Mouse (Mus musculus): ENCODE measurements around the gene Pcnx2. TPM values are rescaled to one million over a fixed set of nuclear protein-coding genes. Genes with fewer than 3 reads are reported as not detected.

Gene Pcnx2
- 1.5 and 1.6 TPM in 2 replicates for polyA plus RNA-seq (2012; rRNA removed)

DNA sequence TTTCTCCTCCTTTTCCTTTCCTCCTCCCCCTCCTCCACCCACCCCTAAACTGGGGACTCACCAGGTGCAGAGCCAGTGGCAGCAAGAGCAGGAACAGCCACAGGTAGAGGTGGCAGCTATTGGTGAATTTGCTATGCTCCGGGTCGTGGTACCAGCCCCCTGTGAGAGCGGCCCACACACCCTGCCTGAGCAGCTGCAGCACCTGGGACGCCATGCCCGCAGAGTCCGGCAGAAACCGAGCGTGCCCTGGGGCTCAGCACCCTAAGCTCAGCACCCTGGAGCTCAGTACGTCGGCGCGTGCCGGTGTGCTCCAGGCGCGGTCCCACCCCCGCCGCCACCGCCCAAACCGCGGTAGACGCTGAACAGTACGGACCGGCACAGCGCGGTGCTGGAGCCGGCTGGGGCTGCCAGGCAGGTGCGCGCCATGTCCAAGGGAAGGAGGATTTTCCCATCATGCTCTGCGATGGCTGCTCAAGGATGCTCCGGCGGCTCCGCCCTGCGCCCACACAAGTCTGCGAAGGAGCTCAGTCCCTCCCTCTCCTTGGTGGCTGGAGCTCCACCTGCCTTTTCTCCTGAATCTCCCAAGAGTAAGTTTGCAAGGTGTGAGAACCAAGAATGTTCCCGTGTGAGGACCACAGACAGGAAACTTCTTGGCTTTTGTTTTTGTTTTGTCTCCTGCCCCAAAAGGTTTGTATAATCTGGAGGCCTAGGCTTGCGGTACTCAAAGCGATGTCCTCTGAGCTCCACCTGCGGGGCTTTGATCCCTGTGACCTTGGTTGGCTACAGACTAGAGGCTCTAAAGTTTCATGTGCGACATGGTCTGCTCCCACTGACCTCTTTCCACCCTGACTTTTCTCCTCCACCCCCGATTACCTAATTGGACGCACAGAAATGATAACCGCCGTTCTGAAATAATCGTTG lies at the start of gene Pcnx2:
Pcnx2 (minus strand) TSS at position 450 of the 921 bp plus-strand sequence.

DNA sequence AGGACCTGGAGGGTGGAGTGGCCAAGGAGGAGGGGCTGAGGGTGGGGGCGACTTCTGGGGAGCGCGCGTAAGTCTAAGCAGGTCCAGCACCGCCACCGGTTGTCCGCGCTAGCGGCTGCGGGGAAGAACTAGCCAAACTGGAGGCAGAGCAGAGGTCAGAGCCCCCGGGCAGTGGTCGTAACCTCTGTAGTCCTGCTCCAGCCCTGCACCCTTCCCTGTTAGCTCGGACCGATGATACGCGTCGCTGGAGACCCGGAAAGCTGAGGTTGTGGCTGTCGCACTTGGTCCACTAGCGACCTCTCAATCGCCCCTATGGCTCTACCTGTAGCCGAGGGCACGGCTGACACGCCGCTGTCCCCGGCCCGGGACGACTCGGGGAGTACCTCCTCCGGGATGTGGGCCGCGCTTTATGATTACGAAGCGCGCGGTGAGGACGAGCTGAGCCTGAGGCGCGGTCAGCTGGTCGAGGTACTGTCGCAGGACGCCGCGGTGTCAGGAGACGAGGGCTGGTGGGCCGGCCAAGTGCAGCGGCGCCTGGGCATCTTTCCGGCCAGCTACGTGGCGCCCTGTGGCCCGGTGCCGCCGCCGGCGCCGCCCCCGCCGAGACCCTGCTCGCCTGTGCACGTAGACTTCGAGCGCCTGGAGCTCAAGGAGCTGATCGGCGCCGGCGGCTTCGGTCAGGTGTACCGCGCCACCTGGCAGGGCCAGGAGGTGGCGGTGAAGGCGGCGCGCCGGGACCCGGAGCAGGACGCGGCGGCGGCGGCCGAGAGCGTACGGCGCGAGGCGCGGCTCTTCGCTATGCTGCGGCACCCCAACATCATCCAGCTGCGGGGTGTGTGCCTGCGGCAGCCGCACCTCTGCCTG lies 12.5 kb upstream of the Pcnx2 start, which contains the start of gene Map3k21:
Map3k21 (plus strand) TSS at position 86 of the 864 bp plus-strand sequence.

DNA sequence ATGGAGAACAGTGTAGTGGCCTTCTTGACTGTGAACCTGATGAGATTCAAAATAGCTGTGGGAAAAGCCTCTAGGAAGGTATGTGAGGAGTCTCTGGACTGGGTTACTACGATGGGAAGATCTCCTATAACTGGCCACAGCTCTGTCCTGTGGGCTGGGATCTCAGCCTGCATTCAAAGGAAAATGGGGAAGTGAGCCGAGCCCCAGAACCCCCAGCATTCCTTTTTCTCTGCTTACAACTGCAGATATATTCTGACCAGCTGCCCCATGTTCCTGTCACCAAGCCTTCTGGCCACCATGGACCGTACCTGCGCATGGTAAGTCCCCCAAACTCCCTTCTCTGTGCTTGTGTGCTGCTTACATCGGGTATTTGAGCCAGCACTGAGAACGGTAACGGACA lies 168.4 kb downstream of the Pcnx2 start, which contains the start of gene Ntpcr:
Ntpcr (plus strand) TSS at position 218 of the 400 bp plus-strand sequence.

Other genes starting within 250 kb of the Pcnx2 start
- 3.2 and 4.2 TPM in 2 replicates for gene Map10, start 228.5 kb downstream of the Pcnx2 start, polyA plus RNA-seq (2012; rRNA removed)
- gene Ntpcr, start 168.4 kb downstream of the Pcnx2 start, polyA plus RNA-seq (2012; rRNA removed) = 18.2 and 20.7 TPM in 2 replicates
- 0.06 and 0.20 TPM in 2 replicates for gene Map3k21, start 12.1 kb upstream of the Pcnx2 start, polyA plus RNA-seq (2012; rRNA removed)
- 2.9 and 5.7 TPM in 2 replicates for gene Kcnk1, start 96.9 kb upstream of the Pcnx2 start, polyA plus RNA-seq (2012; rRNA removed)

Measured in central nervous system, embryonic 11.5 days (tissue).